Comparison of ENCODE assay signal across 23 mouse cellular contexts in the genomic region with DNA sequence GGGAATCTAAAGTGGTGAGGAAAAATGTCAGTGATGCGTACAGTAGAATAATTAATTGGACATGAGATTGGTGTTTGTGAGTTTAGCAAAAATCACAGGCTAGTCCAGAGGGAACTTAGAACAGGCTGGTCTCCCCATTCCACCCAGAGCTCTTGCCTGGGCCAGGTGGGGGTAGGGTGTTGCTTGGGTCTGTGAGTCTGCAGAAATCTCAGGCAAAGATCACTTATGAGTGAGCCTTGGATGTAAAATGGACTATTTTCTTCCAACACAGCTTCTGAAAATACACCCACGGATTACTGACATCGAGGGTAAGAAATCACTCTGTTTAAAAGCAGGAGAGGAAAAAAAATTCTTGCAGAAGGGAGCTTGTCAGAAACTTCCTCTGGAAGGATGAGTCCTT.
DNase-seq lines count a peak whose midpoint lies in the region; ATAC-seq and TF ChIP-seq lines count a peak whose summit lies in the region.
"Had no signal": no experiment of that assay in that cellular context is flagged by ENCODE, and none has a peak within 500 bp of the region (broad histone marks: within the 10 kb centered on the region; RNA-seq: fewer than 3 reads in every experiment).

No protein-coding gene starts in this region.

- TF ChIP-seq EP300 in liver, postnatal 0 days (IDR thresholded peaks at IDR 0.05; ENCODE audit: low read depth) = no peak

- H3K4me3 ChIP-seq in liver, postnatal 0 days (ENCODE audit: low read depth, low read length) = no peak overlapping the region
- no peak overlapping the region for H3K4me3 ChIP-seq in liver, embryonic 11.5 days (ENCODE audit: low read depth, low read length)
- H3K4me3 ChIP-seq: forebrain, embryonic 10.5 days; heart, embryonic 12.5 days; heart, embryonic 15.5 days; hindbrain, embryonic 12.5 days; hindbrain, embryonic 15.5 days had no signal

- no peak overlapping the region for H3K4me2 ChIP-seq in liver, postnatal 0 days (ENCODE audit: low read depth, low read length)
- no peak overlapping the region for H3K4me2 ChIP-seq in liver, embryonic 11.5 days
- H3K4me2 ChIP-seq: heart, embryonic 12.5 days; heart, embryonic 15.5 days; hindbrain, embryonic 12.5 days; hindbrain, embryonic 15.5 days had no signal

- no peak overlapping the region for H3K9ac ChIP-seq in liver, postnatal 0 days (replicated peaks)
- H3K9ac ChIP-seq in liver, embryonic 11.5 days (ENCODE audit: low read depth, low read length) = no peak overlapping the region
- H3K9ac ChIP-seq: forebrain, postnatal 0 days; heart, embryonic 12.5 days; heart, embryonic 15.5 days; hindbrain, embryonic 12.5 days; hindbrain, embryonic 15.5 days had no signal

- WGBS in liver, postnatal 0 days (ENCODE audit: insufficient replicate concordance) = 78% methylated on average over 3 of the region's 3 CpGs
- 80% methylated on average over 3 of the region's 3 CpGs for WGBS in liver, embryonic 11.5 days

- no peaks in the 10 kb centered on the region for H3K27me3 ChIP-seq in liver, postnatal 0 days (ENCODE audit: insufficient read depth, low read length)
- no peaks in the 10 kb centered on the region for H3K27me3 ChIP-seq in liver, embryonic 11.5 days (replicated peaks; ENCODE audit: control insufficient read depth, insufficient read depth, low read length)
- H3K27me3 ChIP-seq: CH12.LX; heart, embryonic 12.5 days; heart, embryonic 15.5 days; hindbrain, embryonic 12.5 days; hindbrain, embryonic 15.5 days had no signal

- peak; percentile 52; the same call in 1 of the 2 replicates for ATAC-seq in frontal cortex, adult (ENCODE audit: low TSS enrichment)
- ATAC-seq in liver, postnatal 0 days = no peak
- ATAC-seq in liver, embryonic 11.5 days (replicated peaks; ENCODE audit: low FRiP score) = no peak
- ATAC-seq: forebrain, embryonic 14.5 days; forebrain, postnatal 0 days; intestine, postnatal 0 days; Patski had no signal

- no peak for TF ChIP-seq CTCF in liver, postnatal 0 days (IDR thresholded peaks at IDR 0.05; ENCODE audit: low read depth)

- no peaks in the 10 kb centered on the region for H3K9me3 ChIP-seq in liver, postnatal 0 days (ENCODE audit: low read length)
- H3K9me3 ChIP-seq in liver, embryonic 11.5 days (ENCODE audit: control insufficient read depth, low read length) = no peaks in the 10 kb centered on the region
- H3K9me3 ChIP-seq: forebrain, embryonic 10.5 days; heart, embryonic 12.5 days; heart, embryonic 15.5 days; hindbrain, embryonic 12.5 days; hindbrain, embryonic 15.5 days had no signal

- H3K4me1 ChIP-seq in liver, postnatal 0 days (ENCODE audit: insufficient read depth) = no peaks in the 10 kb centered on the region
- H3K4me1 ChIP-seq in liver, embryonic 11.5 days (replicated peaks; ENCODE audit: control insufficient read depth, insufficient read depth, low read length) = no peaks in the 10 kb centered on the region
- H3K4me1 ChIP-seq: forebrain, embryonic 10.5 days; heart, embryonic 15.5 days; hindbrain, embryonic 12.5 days; hindbrain, embryonic 15.5 days had no signal

- no peak for DNase-seq in frontal cortex, postnatal 14 days (ENCODE audit: low spot score in 2 of 2)
- peak; percentile 1 for DNase-seq in liver, postnatal 0 days
- no peak for DNase-seq in liver, embryonic 11.5 days (ENCODE audit: low spot score)
- DNase-seq in right cerebral cortex, adult 2 months (ENCODE audit: low spot score in 2 of 2) = peak; percentile 18 to 26
- DNase-seq in right cerebral cortex, postnatal 36 days (ENCODE audit: low spot score in 2 of 2) = no peak
- DNase-seq: B cell, adult 2 months; cerebellum, adult 11 months; cerebellum, adult 2 months; forebrain, postnatal 0 days; gastrocnemius, postnatal 10 days; gastrocnemius, postnatal 36 days; heart, postnatal 14 days had no signal

- H3K27ac ChIP-seq in liver, postnatal 0 days (ENCODE audit: low read depth) = no peak overlapping the region
- no peak overlapping the region for H3K27ac ChIP-seq in liver, embryonic 11.5 days (ENCODE audit: low read depth, low read length)
- H3K27ac ChIP-seq: forebrain, embryonic 10.5 days; heart, embryonic 15.5 days; hindbrain, embryonic 12.5 days; hindbrain, embryonic 15.5 days had no signal

- no peaks in the 10 kb centered on the region for H3K36me3 ChIP-seq in liver, postnatal 0 days (replicated peaks; ENCODE audit: insufficient read depth, low read length)
- no peaks in the 10 kb centered on the region for H3K36me3 ChIP-seq in liver, embryonic 11.5 days (ENCODE audit: control insufficient read depth, insufficient read depth, low read length)
- H3K36me3 ChIP-seq: forebrain, embryonic 10.5 days; G1E; heart, embryonic 12.5 days; heart, embryonic 15.5 days; hindbrain, embryonic 12.5 days; hindbrain, embryonic 15.5 days had no signal

Comparison
In these comparisons a context has a peak if more than half of its experiments do, and no peak if none do; other contexts are left out.
1. DNase-seq: peak in liver, postnatal 0 days (single experiment) and right cerebral cortex, adult 2 months (2 of 2); none in frontal cortex, postnatal 14 days (0 of 2), liver, embryonic 11.5 days (single experiment) and right cerebral cortex, postnatal 36 days (0 of 2).